In genomic region chr4:135039234-135039633, GRCm38 (mm10) we compare ENCODE assay signal across 17 mouse cellular contexts.
DNase-seq lines count a peak whose midpoint lies in the region; ATAC-seq and TF ChIP-seq lines count a peak whose summit lies in the region.
"Had no signal": no experiment of that assay in that cellular context is flagged by ENCODE, and none has a peak within 500 bp of the region (broad histone marks: within the 10 kb centered on the region; RNA-seq: fewer than 3 reads in every experiment).

No protein-coding gene starts in this region.

- H3K27ac ChIP-seq in layer of hippocampus, adult 2 months, result no peak overlapping the region
- H3K27ac ChIP-seq in stomach, postnatal 0 days (replicated peaks), result no peak overlapping the region
- H3K27ac ChIP-seq: forebrain, embryonic 13.5 days; limb, embryonic 13.5 days; midbrain, embryonic 15.5 days had no signal

- no peaks in the 10 kb centered on the region for H3K4me1 ChIP-seq in stomach, postnatal 0 days (replicated peaks; ENCODE audit: control insufficient read depth, insufficient read depth)
- H3K4me1 ChIP-seq: forebrain, embryonic 13.5 days; heart, embryonic 12.5 days; midbrain, embryonic 15.5 days had no signal

- ATAC-seq in common myeloid progenitor, adult 5-6 weeks (replicated peaks; ENCODE audit: low read depth, poor library complexity, severe bottlenecking), result peak; percentile 63
- no peak for ATAC-seq in stomach, postnatal 0 days (ENCODE audit: low FRiP score, low TSS enrichment)
- no peak for ATAC-seq in inflammation-experienced regulatory T-cells, adult 6 months
- ATAC-seq: forebrain, embryonic 13.5 days; midbrain, embryonic 15.5 days; Patski had no signal

- no peak overlapping the region for H3K4me2 ChIP-seq in stomach, postnatal 0 days (replicated peaks; ENCODE audit: low read depth)
- H3K4me2 ChIP-seq: forebrain, embryonic 13.5 days; heart, embryonic 12.5 days; limb, embryonic 13.5 days; midbrain, embryonic 15.5 days had no signal

- WGBS in stomach, postnatal 0 days, result 84% methylated on average over 2 of the region's 2 CpGs

- DNase-seq in layer of hippocampus, adult 2 months (ENCODE audit: low spot score in 2 of 2), result no peak
- no peak for DNase-seq in layer of hippocampus, adult 18-20 months (ENCODE audit: low spot score in 2 of 2)
- peak; percentile 49 for DNase-seq in thymus, postnatal 4 days
- DNase-seq in thymus, adult 18-20 months, result no peak
- DNase-seq in stomach, postnatal 0 days (ENCODE audit: low spot score), result no peak
- no peak for DNase-seq in heart, adult 18-20 months
- DNase-seq: cerebellum, postnatal 14 days; gastrocnemius, postnatal 25 days; heart, postnatal 36 days; lung, adult 18-20 months had no signal

- H3K9me3 ChIP-seq in stomach, postnatal 0 days (ENCODE audit: control insufficient read depth, low read length), result no peaks in the 10 kb centered on the region
- H3K9me3 ChIP-seq: forebrain, embryonic 13.5 days; limb, embryonic 13.5 days; midbrain, embryonic 15.5 days had no signal

- H3K27me3 ChIP-seq in stomach, postnatal 0 days (ENCODE audit: control insufficient read depth, insufficient read depth, low read length), result no peaks in the 10 kb centered on the region
- H3K27me3 ChIP-seq: forebrain, embryonic 13.5 days; midbrain, embryonic 15.5 days; Patski had no signal

- TF ChIP-seq CTCF in layer of hippocampus, adult 2 months (conservative IDR thresholded peaks at IDR 0.05), result 0 out of 2 replicates have a peak, but pooled peaks have one; percentile 11
- peak; percentile 43 for TF ChIP-seq CTCF in stomach, postnatal 0 days (IDR thresholded peaks at IDR 0.05; ENCODE audit: low read depth)

- no peak overlapping the region for H3K4me3 ChIP-seq in layer of hippocampus, adult 2 months
- H3K4me3 ChIP-seq in stomach, postnatal 0 days (ENCODE audit: low read depth, low read length), result no peak overlapping the region
- H3K4me3 ChIP-seq: forebrain, embryonic 13.5 days; heart, embryonic 12.5 days; limb, embryonic 13.5 days; midbrain, embryonic 15.5 days had no signal

- no peaks in the 10 kb centered on the region for H3K36me3 ChIP-seq in stomach, postnatal 0 days (ENCODE audit: control insufficient read depth, insufficient read depth, low read length)
- H3K36me3 ChIP-seq: heart, embryonic 12.5 days; limb, embryonic 13.5 days; midbrain, embryonic 15.5 days had no signal

- no peak for TF ChIP-seq EP300 in stomach, postnatal 0 days (optimal IDR thresholded peaks at IDR 0.05)

- H3K9ac ChIP-seq in stomach, postnatal 0 days (ENCODE audit: low read length), result no peak overlapping the region
- H3K9ac ChIP-seq: forebrain, embryonic 13.5 days; heart, embryonic 12.5 days; limb, embryonic 13.5 days; midbrain, embryonic 15.5 days had no signal
